Mouse (Mus musculus) G1E (cell line): Measurements from ENCODE around the gene Gm10964.

ENCODE experiments used
- CTCF ChIP-seq: IDR thresholded peaks from 2 replicates; pipeline ENCODE4 v1.5.1; 2012; ENCODE audit warnings: low read depth, low read length, inconsistent platforms, mixed read lengths
- GATA1 ChIP-seq: IDR thresholded peaks from 2 replicates; pipeline ENCODE4 v1.6.1; 2012; ENCODE audit warnings: borderline replicate concordance, low read length, inconsistent platforms, mixed read lengths

DNA sequence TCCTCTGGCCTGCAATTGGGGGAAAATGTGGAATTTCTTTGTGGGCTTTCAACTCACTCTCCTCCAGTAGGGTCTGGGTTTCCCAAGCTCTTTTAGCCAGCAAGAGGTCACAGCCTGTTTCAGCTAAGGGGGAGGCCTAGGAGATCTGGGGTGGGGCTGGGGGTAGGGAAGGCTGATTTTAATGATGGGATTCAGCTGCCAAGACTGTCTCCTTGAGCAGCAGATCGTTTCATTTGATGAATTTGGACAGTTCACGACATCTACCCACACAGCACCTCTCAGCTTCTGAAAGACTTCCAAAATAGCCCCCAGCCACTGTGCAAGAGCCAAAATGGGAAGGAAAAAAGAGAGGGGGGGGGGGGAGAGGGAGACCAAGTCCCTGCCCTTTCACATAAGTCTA lies 6.0 kb upstream of the Gm10964 start:
- TF ChIP-seq GATA1 (no peak), CTCF (no peak)
